Mouse (Mus musculus): ENCODE results near the gene Cdk13.
A peak's percentile ranks its signal among the peaks of the same experiment; 100 is the strongest.

- no peak for TF ChIP-seq POLR2A (IDR thresholded peaks at IDR 0.05; ENCODE audit: borderline replicate concordance, low read depth, low read length)
- 0 out of 2 replicates have a peak, but pooled peaks have one; percentile 5 for TF ChIP-seq CTCF (IDR thresholded peaks at IDR 0.05; ENCODE audit: low read depth, low read length)
Measured at GRCm38 (mm10) chr13:17837610-17838483, 33.0 kb upstream of the Cdk13 start.
